In the genomic region with DNA sequence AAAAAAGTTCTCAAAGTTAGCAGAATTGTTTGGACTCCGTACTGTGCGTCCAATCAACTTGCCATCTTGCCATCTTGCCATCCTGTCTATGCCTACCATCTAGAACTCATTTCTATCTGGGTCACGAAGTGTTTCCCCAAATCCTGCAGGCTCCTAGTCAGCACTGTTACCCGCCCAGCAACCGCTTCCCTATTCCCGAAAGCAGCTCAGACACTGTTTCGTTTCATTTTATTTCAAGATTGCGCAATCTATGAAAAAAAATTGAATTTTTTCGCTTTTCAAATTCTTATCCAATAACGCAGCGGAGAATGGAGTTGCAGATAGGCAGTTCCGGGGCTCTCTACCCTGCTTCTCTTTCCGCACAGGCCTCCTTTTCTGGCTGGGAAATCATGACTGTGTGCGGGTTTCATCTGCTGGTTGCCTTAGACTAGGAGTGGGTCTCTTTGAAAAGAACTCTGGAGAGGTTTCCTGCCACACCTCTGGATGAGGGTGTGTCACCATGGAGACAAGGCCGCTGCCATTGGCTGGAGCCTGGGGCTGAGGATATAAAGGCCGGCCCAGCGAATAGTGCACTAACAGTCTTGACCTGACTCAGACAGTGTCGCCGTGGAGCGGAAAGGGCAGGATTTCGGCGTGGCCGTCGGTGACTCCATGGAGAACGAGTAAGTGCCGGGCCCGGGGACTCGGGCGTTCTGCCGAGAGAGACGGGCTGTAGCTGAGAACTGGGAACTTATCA, we compare ENCODE assay signal across 8 mouse cellular contexts. TPM values are rescaled to one million over a fixed set of nuclear protein-coding genes. Genes with fewer than 3 reads are reported as not detected.
DNase-seq lines count a peak whose midpoint lies in the region; ATAC-seq and TF ChIP-seq lines count a peak whose summit lies in the region.

A gene (plus strand): TSS at position 586 of the 736 bp plus-strand sequence.

- peaks cover 11% of the 10 kb centered on the region for H3K36me3 ChIP-seq in forebrain, embryonic 10.5 days (replicated peaks)
- H3K36me3 ChIP-seq in heart, embryonic 15.5 days, result no peaks in the 10 kb centered on the region
- H3K36me3 ChIP-seq in liver, embryonic 14.5 days (replicated peaks; ENCODE audit: control insufficient read depth, insufficient read depth, low read depth), result peaks cover 5% of the 10 kb centered on the region
- H3K36me3 ChIP-seq in neural tube, embryonic 11.5 days (ENCODE audit: control insufficient read depth, insufficient read depth, low read length), result no peaks in the 10 kb centered on the region
- no peaks in the 10 kb centered on the region for H3K36me3 ChIP-seq in stomach, postnatal 0 days (ENCODE audit: control insufficient read depth, insufficient read depth, low read length)

- 19% methylated on average over 31 of the region's 31 CpGs for WGBS in forebrain, embryonic 10.5 days
- WGBS in heart, embryonic 15.5 days, result 13% methylated on average over 31 of the region's 31 CpGs
- 7% methylated on average over 31 of the region's 31 CpGs for WGBS in liver, embryonic 14.5 days (ENCODE audit: insufficient replicate concordance)
- 21% methylated on average over 31 of the region's 31 CpGs for WGBS in neural tube, embryonic 11.5 days
- WGBS in stomach, postnatal 0 days, result 10% methylated on average over 31 of the region's 31 CpGs

- peak; percentile 90 for DNase-seq in CD4-positive, CD25-positive, alpha-beta regulatory T cell, adult 2 months (ENCODE audit: low read depth, low spot score)
- DNase-seq in c-Kit-negative CD71-positive TER-119-positive erythroid progenitor cells, embryonic 14.5 days (ENCODE audit: low read depth, low spot score), result peak; percentile 91
- DNase-seq in forebrain, embryonic 10.5 days (ENCODE audit: extremely low spot score, low spot score), result peak; percentile 98
- DNase-seq in kidney, postnatal 25 days, result peak; percentile 96 to 98
- peak; percentile 88 to 92 (median 91) for DNase-seq in liver, embryonic 14.5 days (ENCODE audit: low read depth in 3 of 3, low spot score in 3 of 3)
- peak; percentile 91 for DNase-seq in neural tube, embryonic 11.5 days (ENCODE audit: low spot score)
- peak; percentile 94 for DNase-seq in stomach, postnatal 0 days (ENCODE audit: low spot score)

- peak within 1 kb of the TSS; percentile 89 for H3K27ac ChIP-seq in forebrain, embryonic 10.5 days
- H3K27ac ChIP-seq in heart, embryonic 15.5 days, result peak within 1 kb of the TSS; percentile 93
- H3K27ac ChIP-seq in liver, embryonic 14.5 days, result peak within 1 kb of the TSS; percentile 89
- H3K27ac ChIP-seq in neural tube, embryonic 11.5 days (ENCODE audit: low read depth, low read length), result peak within 1 kb of the TSS; percentile 76
- peak within 1 kb of the TSS; percentile 91 for H3K27ac ChIP-seq in stomach, postnatal 0 days (replicated peaks)

- peaks cover 14% of the 10 kb centered on the region for H3K4me1 ChIP-seq in forebrain, embryonic 10.5 days
- H3K4me1 ChIP-seq in heart, embryonic 15.5 days (replicated peaks), result peaks cover 10% of the 10 kb centered on the region
- H3K4me1 ChIP-seq in liver, embryonic 14.5 days (replicated peaks; ENCODE audit: control insufficient read depth in 2 of 2, insufficient read depth in 2 of 2, low read length in 1 of 2), result peaks cover 2 to 12% of the 10 kb centered on the region in 2 experiments; a peak in 2 of 4 replicates
- H3K4me1 ChIP-seq in neural tube, embryonic 11.5 days (ENCODE audit: control insufficient read depth, insufficient read depth, low read length), result no peaks in the 10 kb centered on the region
- no peaks in the 10 kb centered on the region for H3K4me1 ChIP-seq in stomach, postnatal 0 days (replicated peaks; ENCODE audit: control insufficient read depth, insufficient read depth)

- ATAC-seq in heart, embryonic 15.5 days (replicated peaks; ENCODE audit: insufficient number of reproducible peaks, insufficient read depth, low FRiP score, low read depth), result peak; percentile 96
- ATAC-seq in liver, embryonic 14.5 days (ENCODE audit: insufficient read depth), result peak; percentile 97
- peak; percentile 99 for ATAC-seq in neural tube, embryonic 11.5 days (ENCODE audit: insufficient read depth, low FRiP score, low TSS enrichment)
- ATAC-seq in stomach, postnatal 0 days (ENCODE audit: low FRiP score, low TSS enrichment), result peak; percentile 100

- H3K9ac ChIP-seq in heart, embryonic 15.5 days, result peak within 1 kb of the TSS; percentile 45
- H3K9ac ChIP-seq in liver, embryonic 14.5 days (replicated peaks), result peak within 1 kb of the TSS; percentile 90
- H3K9ac ChIP-seq in neural tube, embryonic 11.5 days (ENCODE audit: low read length), result peak within 1 kb of the TSS; percentile 57
- peak within 1 kb of the TSS; percentile 57 for H3K9ac ChIP-seq in stomach, postnatal 0 days (ENCODE audit: low read length)

- no peak for TF ChIP-seq EP300 in liver, embryonic 14.5 days (IDR thresholded peaks at IDR 0.05; ENCODE audit: low read depth)
- no peak for TF ChIP-seq EP300 in stomach, postnatal 0 days (optimal IDR thresholded peaks at IDR 0.05)

- peak; percentile 80 for TF ChIP-seq CTCF in liver, embryonic 14.5 days (IDR thresholded peaks at IDR 0.05; ENCODE audit: low read depth)
- TF ChIP-seq CTCF in stomach, postnatal 0 days (IDR thresholded peaks at IDR 0.05; ENCODE audit: low read depth), result no peak; the same call in none of the 2 replicates

- peak within 1 kb of the TSS; percentile 60 for H3K4me2 ChIP-seq in heart, embryonic 15.5 days
- H3K4me2 ChIP-seq in liver, embryonic 14.5 days (ENCODE audit: low read depth), result peak within 1 kb of the TSS; percentile 72
- peak within 1 kb of the TSS; percentile 52 for H3K4me2 ChIP-seq in neural tube, embryonic 11.5 days (ENCODE audit: low read depth)
- peak within 1 kb of the TSS; percentile 69 for H3K4me2 ChIP-seq in stomach, postnatal 0 days (replicated peaks; ENCODE audit: low read depth)

- H3K4me3 ChIP-seq in forebrain, embryonic 10.5 days, result peak within 1 kb of the TSS; percentile 57
- peak within 1 kb of the TSS; percentile 61 for H3K4me3 ChIP-seq in heart, embryonic 15.5 days
- H3K4me3 ChIP-seq in liver, embryonic 14.5 days (ENCODE audit: insufficient read depth in 1 of 2, low read depth in 2 of 2, low read length in 2 of 2), result peak within 1 kb of the TSS; percentile 87
- peak within 1 kb of the TSS; percentile 38 for H3K4me3 ChIP-seq in neural tube, embryonic 11.5 days (ENCODE audit: low read depth, low read length)
- H3K4me3 ChIP-seq in stomach, postnatal 0 days (ENCODE audit: low read depth, low read length), result peak within 1 kb of the TSS; percentile 51

- H3K9me3 ChIP-seq in forebrain, embryonic 10.5 days, result no peaks in the 10 kb centered on the region
- H3K9me3 ChIP-seq in heart, embryonic 15.5 days (replicated peaks), result no peaks in the 10 kb centered on the region
- H3K9me3 ChIP-seq in liver, embryonic 14.5 days (ENCODE audit: control insufficient read depth, low read length), result no peaks in the 10 kb centered on the region
- no peaks in the 10 kb centered on the region for H3K9me3 ChIP-seq in neural tube, embryonic 11.5 days (ENCODE audit: control insufficient read depth, low read length)
- no peaks in the 10 kb centered on the region for H3K9me3 ChIP-seq in stomach, postnatal 0 days (ENCODE audit: control insufficient read depth, low read length)

- no peaks in the 10 kb centered on the region for H3K27me3 ChIP-seq in forebrain, embryonic 10.5 days (ENCODE audit: poor library complexity, severe bottlenecking)
- H3K27me3 ChIP-seq in heart, embryonic 15.5 days, result no peaks in the 10 kb centered on the region
- no peaks in the 10 kb centered on the region for H3K27me3 ChIP-seq in liver, embryonic 14.5 days (ENCODE audit: control insufficient read depth, insufficient read depth, low read length)
- no peaks in the 10 kb centered on the region for H3K27me3 ChIP-seq in neural tube, embryonic 11.5 days (ENCODE audit: control insufficient read depth, insufficient read depth, low read length)
- no peaks in the 10 kb centered on the region for H3K27me3 ChIP-seq in stomach, postnatal 0 days (ENCODE audit: control insufficient read depth, insufficient read depth, low read length)

RNA-seq across cellular contexts. Expression of the gene that starts here (rescaled TPM):
- not detected in 2 replicates for polyA plus RNA-seq in forebrain, embryonic 10.5 days (2016; fragmentation: Nextera tagmentation; extraction: Ambion mirVana)
- polyA plus RNA-seq in heart, embryonic 15.5 days (2015; fragmentation: Nextera tagmentation; extraction: Ambion mirVana), result not detected in 2 replicates
- 41.4 and 65.9 TPM in 2 replicates for polyA plus RNA-seq in liver, embryonic 14.5 days (2012; rRNA removed)
- polyA plus RNA-seq in liver, embryonic 14.5 days (2014; fragmentation: Nextera tagmentation; extraction: Ambion mirVana), result not detected in 2 replicates
- polyA plus RNA-seq in neural tube, embryonic 11.5 days (2014; fragmentation: Nextera tagmentation; extraction: Ambion mirVana), result not detected in 2 replicates
- not detected in 2 replicates for polyA plus RNA-seq in stomach, postnatal 0 days (2015; fragmentation: Nextera tagmentation; extraction: Ambion mirVana)

Comparison
In these comparisons a context has a peak if more than half of its experiments do, and no peak if none do; other contexts are left out.
1. Peak in every context shown above with its lines: DNase-seq, ATAC-seq, H3K4me3 ChIP-seq and H3K27ac ChIP-seq.
2. Peak in DNase-seq, H3K4me3 ChIP-seq and H3K27ac ChIP-seq in forebrain, embryonic 10.5 days; RNA of the gene not detected or under 1 TPM.
3. Peak in ATAC-seq, H3K4me3 ChIP-seq, H3K27ac ChIP-seq, H3K9ac ChIP-seq and H3K4me2 ChIP-seq in heart, embryonic 15.5 days; RNA of the gene not detected or under 1 TPM.
4. Peak in DNase-seq, ATAC-seq, H3K4me3 ChIP-seq, H3K27ac ChIP-seq, H3K9ac ChIP-seq and H3K4me2 ChIP-seq in neural tube, embryonic 11.5 days; RNA of the gene not detected or under 1 TPM.
5. Peak in DNase-seq, ATAC-seq, H3K4me3 ChIP-seq, H3K27ac ChIP-seq, H3K9ac ChIP-seq and H3K4me2 ChIP-seq in stomach, postnatal 0 days; RNA of the gene not detected or under 1 TPM.